Mouse (Mus musculus): ENCODE measurements around the gene Map3k19. TPM values are rescaled to one million over a fixed set of nuclear protein-coding genes. Genes with fewer than 3 reads are reported as not detected.

Gene Map3k19
- polyA plus RNA-seq, 1 experiment from 2014 or later: 0.21 TPM

DNA sequence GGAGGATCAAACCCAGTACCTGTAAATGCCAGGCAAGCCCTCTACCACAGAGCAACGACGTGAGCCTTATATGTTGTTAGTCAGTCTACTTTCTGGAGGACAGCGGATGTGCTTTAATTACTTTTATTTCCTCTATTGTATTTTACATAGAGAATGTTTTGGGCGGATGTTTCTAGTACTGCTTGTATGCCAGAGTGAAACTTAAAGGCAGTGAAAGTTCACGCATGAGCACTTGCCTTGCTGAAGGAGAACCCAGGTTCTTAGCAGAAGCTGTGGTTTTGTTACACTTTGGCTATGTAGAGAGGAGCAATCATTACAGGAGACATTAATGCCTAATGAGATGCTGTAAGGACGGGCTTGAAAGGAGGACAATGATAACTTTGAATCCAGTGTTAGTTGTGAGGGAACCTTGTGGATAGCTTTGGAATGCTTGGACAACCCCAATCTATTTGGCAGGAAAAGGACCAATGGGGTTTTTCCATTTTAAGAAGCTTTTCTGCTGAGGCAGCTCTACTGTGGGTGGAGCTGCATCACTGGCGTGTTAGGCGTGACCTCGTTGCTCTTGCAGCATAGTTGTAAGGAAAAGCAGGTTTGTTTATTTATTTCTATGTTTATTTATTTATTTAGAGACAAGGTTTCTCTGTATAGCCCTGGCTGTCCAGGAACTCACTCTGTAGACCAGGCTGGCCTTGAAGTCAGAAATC is 4.3 kb upstream of the Map3k19 start:
- 78% methylated on average over 9 of the region's 9 CpGs for WGBS
- Histone ChIP-seq H3K27me3 (ENCODE audit: control insufficient read depth, insufficient read depth, low read length) (no peaks in the 10 kb centered on the region), H3K9ac (ENCODE audit: low read length) (no peak overlapping the region), H3K27ac (ENCODE audit: low read length) (no peak overlapping the region), H3K4me2 (ENCODE audit: low read depth, low read length) (no peak overlapping the region), H3K4me1 (ENCODE audit: control insufficient read depth, insufficient read depth, low read length) (no peaks in the 10 kb centered on the region), H3K4me3 (ENCODE audit: low read length) (no peak overlapping the region), H3K36me3 (ENCODE audit: control insufficient read depth, insufficient read depth) (no peaks in the 10 kb centered on the region), H3K9me3 (replicated peaks; ENCODE audit: control insufficient read depth, low read length) (no peaks in the 10 kb centered on the region)
- no peak for ATAC-seq (replicated peaks; ENCODE audit: extremely low read depth, insufficient read depth, low FRiP score)

DNA sequence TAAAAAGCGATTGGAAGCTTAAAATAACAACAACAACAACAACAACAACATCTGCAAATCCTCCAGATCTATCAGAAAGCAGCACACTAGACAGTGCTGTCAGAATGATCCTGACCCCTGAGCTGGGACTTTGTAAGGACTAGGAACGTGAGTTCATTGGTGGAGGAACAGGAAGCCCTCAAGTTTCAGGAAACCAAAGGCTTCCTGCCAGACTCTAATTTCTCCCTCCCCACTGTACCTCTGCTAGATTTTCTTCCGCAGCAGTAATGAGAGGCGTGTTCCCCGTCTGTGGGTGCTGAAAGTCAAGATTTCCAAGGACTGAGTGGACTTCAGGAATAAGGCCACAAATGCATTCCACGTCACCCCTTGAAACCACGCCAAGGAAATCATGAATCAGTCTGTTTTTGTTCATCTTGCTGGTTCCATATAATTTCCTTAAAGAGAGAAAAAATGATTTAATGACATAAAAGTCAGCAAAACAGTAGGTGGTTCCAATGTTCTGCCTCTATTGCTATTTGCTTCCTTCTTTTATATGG is 4.7 kb downstream of the Map3k19 start:
- Histone ChIP-seq H3K36me3 (ENCODE audit: control insufficient read depth, insufficient read depth) (no peaks in the 10 kb centered on the region), H3K9ac (ENCODE audit: low read length) (no peak overlapping the region), H3K9me3 (replicated peaks; ENCODE audit: control insufficient read depth, low read length) (peaks cover 8% of the 10 kb centered on the region), H3K27me3 (ENCODE audit: control insufficient read depth, insufficient read depth, low read length) (no peaks in the 10 kb centered on the region), H3K4me1 (ENCODE audit: control insufficient read depth, insufficient read depth, low read length) (no peaks in the 10 kb centered on the region), H3K4me3 (ENCODE audit: low read length) (no peak overlapping the region), H3K27ac (ENCODE audit: low read length) (0 out of 2 replicates have a peak overlapping the region, but pooled peaks have one; percentile 7), H3K4me2 (ENCODE audit: low read depth, low read length) (no peak overlapping the region)
- ATAC-seq (replicated peaks; ENCODE audit: extremely low read depth, insufficient read depth, low FRiP score): no peak
- 47% methylated on average over 7 of the region's 7 CpGs for WGBS

DNA sequence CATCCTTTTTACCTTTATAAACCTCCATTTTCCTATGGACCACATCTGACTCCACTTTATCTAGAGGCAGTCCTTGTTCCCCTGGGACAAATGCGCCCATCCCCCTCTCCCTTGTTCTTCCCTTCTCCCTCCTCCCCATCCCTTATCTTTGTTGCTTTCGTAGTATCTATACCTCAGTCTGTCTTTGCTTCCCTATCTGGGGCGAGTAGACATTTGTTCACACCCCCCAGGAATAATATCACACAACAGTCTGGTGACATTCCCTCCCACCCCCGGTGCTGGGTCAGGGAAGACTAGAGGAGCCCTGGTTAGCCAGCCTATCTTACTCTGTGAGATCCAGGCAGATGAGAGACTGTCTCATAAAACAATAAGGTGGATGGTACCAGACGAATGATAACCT is 9.4 kb downstream of the Map3k19 start:
- Histone ChIP-seq H3K9ac (ENCODE audit: low read length) (no peak overlapping the region), H3K27me3 (ENCODE audit: control insufficient read depth, insufficient read depth, low read length) (no peaks in the 10 kb centered on the region), H3K27ac (ENCODE audit: low read length) (no peak overlapping the region), H3K9me3 (replicated peaks; ENCODE audit: control insufficient read depth, low read length) (no peaks in the 10 kb centered on the region), H3K4me3 (ENCODE audit: low read length) (no peak overlapping the region), H3K4me2 (ENCODE audit: low read depth, low read length) (no peak overlapping the region), H3K36me3 (ENCODE audit: control insufficient read depth, insufficient read depth) (no peaks in the 10 kb centered on the region), H3K4me1 (ENCODE audit: control insufficient read depth, insufficient read depth, low read length) (no peaks in the 10 kb centered on the region)
- 55% methylated on average over 5 of the region's 5 CpGs for WGBS
- ATAC-seq (replicated peaks; ENCODE audit: extremely low read depth, insufficient read depth, low FRiP score): no peak

DNA sequence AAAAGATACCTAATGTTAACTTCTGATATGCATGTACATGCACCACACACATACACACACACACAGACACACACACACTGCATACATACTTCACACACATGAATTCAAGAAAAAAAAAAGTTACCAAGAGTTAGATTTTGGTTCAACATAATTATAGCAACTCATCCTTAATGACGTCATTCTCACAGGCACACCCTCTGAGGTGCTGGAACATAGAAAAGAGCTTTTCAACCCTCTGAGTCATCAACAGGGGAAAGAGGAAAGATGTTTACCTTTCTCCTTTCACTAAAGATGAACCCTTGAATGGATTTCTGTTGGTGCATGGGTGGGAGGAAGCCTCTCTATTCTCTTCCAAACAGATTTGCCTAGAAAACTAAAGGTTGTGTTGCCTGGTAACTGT is 16.2 kb downstream of the Map3k19 start:
- Histone ChIP-seq H3K36me3 (ENCODE audit: control insufficient read depth, insufficient read depth) (no peaks in the 10 kb centered on the region), H3K9me3 (replicated peaks; ENCODE audit: control insufficient read depth, low read length) (no peaks in the 10 kb centered on the region), H3K27me3 (ENCODE audit: control insufficient read depth, insufficient read depth, low read length) (no peaks in the 10 kb centered on the region), H3K4me2 (ENCODE audit: low read depth, low read length) (no peak overlapping the region), H3K4me3 (ENCODE audit: low read length) (no peak overlapping the region), H3K4me1 (ENCODE audit: control insufficient read depth, insufficient read depth, low read length) (no peaks in the 10 kb centered on the region), H3K9ac (ENCODE audit: low read length) (no peak overlapping the region), H3K27ac (ENCODE audit: low read length) (no peak overlapping the region)
- 58% methylated on average over 1 of the region's 1 CpGs for WGBS
- no peak for ATAC-seq (replicated peaks; ENCODE audit: extremely low read depth, insufficient read depth, low FRiP score)

DNA sequence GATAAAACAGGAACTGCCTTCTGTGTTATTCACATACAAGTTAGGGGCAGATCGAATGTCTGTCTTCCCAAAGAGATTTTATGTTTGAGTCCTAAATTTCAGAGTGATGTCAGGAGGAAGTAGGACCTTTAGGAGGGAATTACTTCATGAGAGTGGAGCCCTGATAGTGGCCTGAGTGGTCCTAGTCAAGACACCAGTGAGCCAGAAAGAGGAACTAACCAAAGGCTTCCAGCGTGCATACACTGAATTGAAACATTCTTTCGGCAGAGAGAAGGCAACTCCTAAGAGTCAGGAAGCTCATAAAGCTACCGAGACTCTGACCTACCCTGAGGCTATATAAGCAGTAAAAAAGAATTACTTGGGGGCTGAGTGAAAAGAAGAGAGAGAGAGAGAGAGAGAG is 18.2 kb downstream of the Map3k19 start:
- Histone ChIP-seq H3K4me2 (ENCODE audit: low read depth, low read length) (no peak overlapping the region), H3K4me3 (ENCODE audit: low read length) (no peak overlapping the region), H3K9ac (ENCODE audit: low read length) (no peak overlapping the region), H3K9me3 (replicated peaks; ENCODE audit: control insufficient read depth, low read length) (no peaks in the 10 kb centered on the region), H3K4me1 (ENCODE audit: control insufficient read depth, insufficient read depth, low read length) (no peaks in the 10 kb centered on the region), H3K36me3 (ENCODE audit: control insufficient read depth, insufficient read depth) (no peaks in the 10 kb centered on the region), H3K27me3 (ENCODE audit: control insufficient read depth, insufficient read depth, low read length) (no peaks in the 10 kb centered on the region), H3K27ac (ENCODE audit: low read length) (no peak overlapping the region)
- no peak for ATAC-seq (replicated peaks; ENCODE audit: extremely low read depth, insufficient read depth, low FRiP score)
- 64% methylated on average over 4 of the region's 4 CpGs for WGBS

DNA sequence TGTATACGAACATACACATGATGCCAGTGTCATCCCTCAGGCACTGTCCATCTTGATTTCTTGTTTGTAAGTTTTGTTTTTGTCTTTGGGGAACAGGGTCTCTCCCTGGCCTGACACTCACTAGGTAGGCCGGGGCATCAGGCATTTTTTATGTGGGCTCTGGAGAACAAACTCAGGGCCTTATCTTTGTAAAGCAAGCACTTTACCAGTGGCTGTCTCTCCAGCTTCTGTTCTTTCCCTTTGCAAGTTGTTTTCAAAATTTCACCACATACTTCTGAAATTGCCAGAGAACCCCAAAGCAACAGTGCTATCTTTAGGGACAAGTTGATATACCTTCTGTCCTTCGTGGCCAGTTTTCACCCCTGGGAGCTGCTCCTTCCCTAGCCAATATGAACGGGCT is 20.6 kb downstream of the Map3k19 start:
- no peak for ATAC-seq (replicated peaks; ENCODE audit: extremely low read depth, insufficient read depth, low FRiP score)
- Histone ChIP-seq H3K36me3 (ENCODE audit: control insufficient read depth, insufficient read depth) (no peaks in the 10 kb centered on the region), H3K4me3 (ENCODE audit: low read length) (no peak overlapping the region), H3K4me1 (ENCODE audit: control insufficient read depth, insufficient read depth, low read length) (no peaks in the 10 kb centered on the region), H3K4me2 (ENCODE audit: low read depth, low read length) (no peak overlapping the region), H3K9me3 (replicated peaks; ENCODE audit: control insufficient read depth, low read length) (no peaks in the 10 kb centered on the region), H3K9ac (ENCODE audit: low read length) (no peak overlapping the region), H3K27me3 (ENCODE audit: control insufficient read depth, insufficient read depth, low read length) (no peaks in the 10 kb centered on the region), H3K27ac (ENCODE audit: low read length) (no peak overlapping the region)
- 39% methylated on average over 4 of the region's 4 CpGs for WGBS

DNA sequence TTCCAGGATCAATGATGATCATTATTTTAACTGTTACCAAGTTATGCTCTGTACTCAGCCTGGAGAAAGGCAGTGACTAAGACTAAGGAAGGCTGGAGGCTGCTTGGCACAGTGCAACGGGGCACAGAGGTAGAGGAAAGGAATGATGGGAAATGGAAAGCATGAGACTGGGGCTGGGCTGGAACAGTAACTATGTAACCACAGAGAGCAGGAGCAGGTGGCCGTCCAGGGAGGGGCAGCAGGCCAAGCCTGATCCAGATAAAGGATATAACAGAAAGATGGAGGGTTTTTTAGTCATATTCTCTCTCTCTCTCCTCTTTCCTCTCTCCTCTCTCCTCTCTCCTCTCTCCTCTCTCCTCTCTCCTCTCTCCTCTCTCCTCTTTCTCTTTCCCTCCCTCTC is 21.1 kb downstream of the Map3k19 start:
- Histone ChIP-seq H3K4me1 (ENCODE audit: control insufficient read depth, insufficient read depth, low read length) (no peaks in the 10 kb centered on the region), H3K27me3 (ENCODE audit: control insufficient read depth, insufficient read depth, low read length) (no peaks in the 10 kb centered on the region), H3K9me3 (replicated peaks; ENCODE audit: control insufficient read depth, low read length) (no peaks in the 10 kb centered on the region), H3K4me3 (ENCODE audit: low read length) (no peak overlapping the region), H3K9ac (ENCODE audit: low read length) (no peak overlapping the region), H3K4me2 (ENCODE audit: low read depth, low read length) (no peak overlapping the region), H3K36me3 (ENCODE audit: control insufficient read depth, insufficient read depth) (no peaks in the 10 kb centered on the region), H3K27ac (ENCODE audit: low read length) (no peak overlapping the region)
- 29% methylated on average over 2 of the region's 2 CpGs for WGBS
- ATAC-seq (replicated peaks; ENCODE audit: extremely low read depth, insufficient read depth, low FRiP score): no peak

DNA sequence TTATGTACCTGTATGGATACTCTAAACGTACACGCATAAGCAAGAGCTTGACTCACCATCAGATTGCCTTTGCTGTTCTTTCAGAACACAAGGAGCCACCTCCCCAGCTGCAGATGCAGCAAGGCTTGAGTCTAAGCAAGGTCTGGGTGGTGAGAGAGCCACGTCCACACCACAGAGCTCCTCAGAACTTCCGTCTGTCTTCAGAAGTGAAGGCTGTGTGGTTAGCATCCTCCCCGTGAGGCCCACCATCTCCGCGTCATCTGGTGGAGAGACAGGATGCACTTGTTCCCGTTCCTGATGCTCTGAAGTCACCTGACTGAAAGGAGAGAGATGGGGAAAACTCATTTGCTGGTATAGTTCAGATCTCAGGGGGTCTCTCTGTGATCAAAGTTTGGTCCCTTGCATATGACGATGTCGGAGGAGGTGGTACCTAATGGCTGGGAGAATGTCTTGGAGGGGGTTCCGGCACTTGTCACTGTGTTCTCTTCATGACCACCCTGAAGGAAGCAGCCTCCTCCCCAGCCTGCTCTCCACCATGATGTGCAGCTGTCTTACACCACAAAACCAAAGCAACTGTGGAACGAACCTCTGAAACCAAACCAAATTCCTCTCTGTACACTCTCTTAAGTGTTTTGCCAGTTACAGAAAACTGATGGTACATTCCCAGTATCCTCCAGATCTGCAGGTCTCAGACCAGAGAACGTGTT is 24.5 kb downstream of the Map3k19 start:
- Histone ChIP-seq H3K4me2 (ENCODE audit: low read depth, low read length) (no peak overlapping the region), H3K27me3 (ENCODE audit: control insufficient read depth, insufficient read depth, low read length) (no peaks in the 10 kb centered on the region), H3K36me3 (ENCODE audit: control insufficient read depth, insufficient read depth) (no peaks in the 10 kb centered on the region), H3K9ac (ENCODE audit: low read length) (no peak overlapping the region), H3K27ac (ENCODE audit: low read length) (no peak overlapping the region), H3K4me1 (ENCODE audit: control insufficient read depth, insufficient read depth, low read length) (no peaks in the 10 kb centered on the region), H3K9me3 (replicated peaks; ENCODE audit: control insufficient read depth, low read length) (no peaks in the 10 kb centered on the region), H3K4me3 (ENCODE audit: low read length) (no peak overlapping the region)
- ATAC-seq (replicated peaks; ENCODE audit: extremely low read depth, insufficient read depth, low FRiP score): peak; percentile 70; the same call in 1 of the 2 replicates
- WGBS: 73% methylated on average over 13 of the region's 13 CpGs

DNA sequence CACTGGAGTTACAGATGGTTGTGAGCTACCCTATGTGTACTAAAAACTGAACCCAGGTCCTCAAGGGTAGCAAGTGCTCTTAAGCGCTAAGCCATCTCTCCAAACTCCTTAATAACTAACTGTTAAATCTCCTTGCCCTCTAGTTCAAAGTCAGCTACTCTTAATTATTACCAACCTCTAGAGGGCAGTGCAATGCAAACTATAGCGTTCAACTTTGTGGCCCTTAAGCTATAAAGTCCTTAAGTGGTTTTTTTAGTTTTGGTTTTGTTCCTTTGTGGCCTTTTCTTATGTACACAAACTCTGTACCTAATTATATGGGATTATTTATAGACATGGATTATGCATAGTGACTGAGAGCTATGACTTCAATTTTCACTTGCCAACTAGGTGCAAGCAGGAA is 27.5 kb downstream of the Map3k19 start:
- no peak overlapping the region for H3K4me2 ChIP-seq (ENCODE audit: low read depth, low read length)
- H3K27me3 ChIP-seq (ENCODE audit: control insufficient read depth, insufficient read depth, low read length): no peaks in the 10 kb centered on the region
- H3K36me3 ChIP-seq (ENCODE audit: control insufficient read depth, insufficient read depth): no peaks in the 10 kb centered on the region
- H3K4me3 ChIP-seq (ENCODE audit: low read length): no peak overlapping the region
- ATAC-seq (replicated peaks; ENCODE audit: extremely low read depth, insufficient read depth, low FRiP score): no peak
- WGBS: 13% methylated on average over 2 of the region's 2 CpGs
- no peaks in the 10 kb centered on the region for H3K9me3 ChIP-seq (replicated peaks; ENCODE audit: control insufficient read depth, low read length)
- no peak overlapping the region for H3K9ac ChIP-seq (ENCODE audit: low read length)
- no peak overlapping the region for H3K27ac ChIP-seq (ENCODE audit: low read length)
- H3K4me1 ChIP-seq (ENCODE audit: control insufficient read depth, insufficient read depth, low read length): no peaks in the 10 kb centered on the region
